Mouse (Mus musculus) heart, embryonic 13.5 days (tissue): ENCODE results near the gene Gm49320. TPM values are rescaled to one million over a fixed set of nuclear protein-coding genes. Genes with fewer than 3 reads are reported as not detected.
"Not testable (repeated sequence)": the region's sequence is repeated elsewhere in the genome, so short reads cannot be mapped to it uniquely, and the experiment has no call there.

Experiments used
- ATAC-seq: fragments of 200-750 bp; cut with Nextera tagmentation; 2 replicates; pipeline ENCODE4 v1.8.0; 2017; ENCODE audit warnings: moderate TSS enrichment; ENCODE audit not compliant: insufficient number of reproducible peaks, low FRiP score, low TSS enrichment; ENCODE audit errors: extremely low read depth
- H3K27ac ChIP-seq: fragments of 300-500 bp; sonication (generic); replicated peaks from 2 replicates; pipeline ENCODE4 v1.5.1; 2015; ENCODE audit warnings: moderate library complexity, mild to moderate bottlenecking, inconsistent platforms
- H3K27me3 ChIP-seq: fragments of 300-500 bp; sonication (generic); replicated peaks from 2 replicates; pipeline ENCODE4 v1.6.1; 2015; ENCODE audit warnings: mild to moderate bottlenecking, inconsistent platforms
- H3K36me3 ChIP-seq: fragments of 300-500 bp; sonication (generic); 2 replicates; pipeline ENCODE4 v1.6.1; 2015; ENCODE audit warnings: mild to moderate bottlenecking, inconsistent platforms
- H3K4me1 ChIP-seq: fragments of 300-500 bp; sonication (generic); 2 replicates; pipeline ENCODE4 v1.6.1; 2015; ENCODE audit warnings: inconsistent platforms
- H3K4me2 ChIP-seq: fragments of 300-500 bp; sonication (generic); 2 replicates; pipeline ENCODE4 v1.6.1; 2015; ENCODE audit warnings: inconsistent platforms, mild to moderate bottlenecking, moderate library complexity
- H3K4me3 ChIP-seq: fragments of 300-500 bp; sonication (generic); 2 replicates; pipeline ENCODE4 v1.5.1; 2015; ENCODE audit warnings: moderate library complexity, mild to moderate bottlenecking, inconsistent platforms
- H3K9ac ChIP-seq: fragments of 300-500 bp; sonication (generic); 2 replicates; pipeline ENCODE4 v1.6.1; 2015; ENCODE audit warnings: inconsistent platforms, mild to moderate bottlenecking, moderate library complexity
- H3K9me3 ChIP-seq: fragments of 300-500 bp; sonication (generic); 2 replicates; pipeline ENCODE4 v1.6.1; 2016; ENCODE audit warnings: inconsistent platforms
- whole genome bisulfite sequencing: fragments of 180-500 bp; shearing (Covaris S2); methylation state at CpG from one replicate; pipeline ENCODE4 v1.1.7; 2015; ENCODE audit warnings: mixed read lengths; 5-methylcytosine and 5-hydroxymethylcytosine counted together
- polyA plus RNA-seq: library from polyadenylated mRNA; unstranded; fragments of >200 nt; fragmentation: Nextera tagmentation; extraction: Ambion mirVana; gene quantifications from 2 replicates; pipeline ENCODE4 v1.2.1, GENCODE M21; 2015

Gm49320 gene
- polyA plus RNA-seq, 1 experiment from 2014 or later: 0.52 TPM

DNA sequence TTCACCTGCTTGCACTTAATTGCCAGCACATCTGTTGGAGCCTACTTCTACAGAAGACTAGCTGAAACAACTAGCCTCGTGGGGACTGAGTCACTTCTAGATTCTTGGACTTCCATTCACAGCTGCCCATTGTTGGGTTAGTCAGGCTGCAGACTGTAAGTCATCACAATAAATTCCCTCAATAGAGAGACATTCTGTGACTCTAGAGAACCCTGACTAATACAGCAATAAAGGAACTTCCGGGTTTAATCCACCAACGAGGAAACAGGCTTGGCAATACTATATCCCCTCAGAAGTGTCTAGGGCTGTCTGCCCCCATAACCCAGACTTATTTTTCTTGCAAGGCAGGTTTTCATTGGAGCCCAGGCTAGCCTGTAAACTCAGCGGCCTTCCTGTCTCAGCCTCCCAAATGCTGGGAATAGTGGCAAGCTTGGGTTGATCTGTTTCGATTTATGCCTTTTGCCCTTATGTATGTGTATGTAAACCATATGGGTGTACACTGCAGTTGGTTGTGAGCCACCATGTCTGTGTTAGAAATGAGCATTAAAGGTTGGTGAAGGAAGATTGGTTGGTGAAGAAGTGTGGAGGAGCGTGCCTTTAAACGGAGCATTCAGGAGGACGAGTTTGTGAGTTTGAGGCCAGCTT lies 13.6 kb downstream of the Gm49320 start:
- 39% methylated on average over 8 of the region's 8 CpGs for WGBS
- Histone ChIP-seq H3K4me1 (peaks cover 50% of the 10 kb centered on the region), H3K9me3 (no peaks in the 10 kb centered on the region), H3K36me3 (peaks cover 50% of the 10 kb centered on the region), H3K27ac (peak overlapping the region; percentile 88), H3K4me2 (peak overlapping the region; percentile 90), H3K9ac (peak overlapping the region; percentile 97), H3K4me3 (peak overlapping the region; percentile 95), H3K27me3 (no peaks in the 10 kb centered on the region)
- ATAC-seq: no peak

DNA sequence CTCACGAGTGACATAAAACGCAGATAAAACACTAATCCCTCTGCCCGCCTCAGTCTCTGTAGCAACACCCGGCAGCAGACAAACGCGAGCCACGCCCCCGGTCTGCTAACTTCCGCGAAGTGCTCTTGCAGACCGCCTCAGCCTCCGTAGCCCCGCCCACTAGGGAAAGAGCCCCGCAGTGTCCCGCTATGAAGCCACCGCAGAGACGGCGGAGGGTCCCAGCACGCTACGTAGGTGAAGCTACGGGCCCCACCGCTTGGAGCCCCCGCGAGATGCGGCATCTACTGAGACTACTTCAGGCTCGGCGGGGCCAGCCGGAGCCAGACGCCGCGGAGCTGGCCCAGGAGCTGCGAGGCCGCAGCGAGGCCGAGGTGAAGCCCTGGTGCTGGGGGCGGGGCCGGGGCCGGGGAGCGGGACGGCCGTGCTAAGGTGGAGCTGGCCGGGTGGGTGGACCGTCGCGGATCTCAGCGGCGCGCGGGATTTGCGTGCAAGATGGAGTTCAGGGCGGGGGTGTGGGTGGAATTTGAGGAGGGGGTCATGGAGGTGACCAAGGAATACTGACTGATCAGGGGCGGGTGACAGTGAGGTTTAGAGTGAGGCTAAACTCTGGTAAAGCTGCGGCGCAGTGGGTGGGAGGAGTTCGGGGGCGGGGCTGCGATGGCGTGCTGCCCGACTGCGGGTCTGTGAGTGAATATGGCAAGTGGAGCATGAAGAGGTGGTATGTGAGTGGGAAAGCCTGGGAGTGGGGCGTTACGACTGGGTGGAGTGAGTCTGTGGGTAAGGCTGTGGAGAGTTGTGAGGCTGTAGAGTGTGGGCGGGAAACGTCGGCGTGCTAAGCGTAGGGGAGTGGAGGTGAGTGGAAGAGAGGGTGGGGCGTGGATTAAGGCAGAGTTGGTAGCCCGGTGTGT lies 14.5 kb downstream of the Gm49320 start, which contains the start of gene Snapc2:
Snapc2 (plus strand) TSS at position 147 of the 908 bp plus-strand sequence.
- Histone ChIP-seq H3K4me2 (peak within 1 kb of the TSS; percentile 90), H3K9me3 (no peaks in the 10 kb centered on the region), H3K36me3 (peaks cover 40% of the 10 kb centered on the region), H3K27me3 (no peaks in the 10 kb centered on the region), H3K27ac (peak within 1 kb of the TSS; percentile 88), H3K4me1 (peaks cover 59% of the 10 kb centered on the region), H3K4me3 (peak within 1 kb of the TSS; percentile 95), H3K9ac (peak within 1 kb of the TSS; percentile 97)
- 1% methylated on average over 69 of the region's 69 CpGs for WGBS
- ATAC-seq: peak; percentile 87

DNA sequence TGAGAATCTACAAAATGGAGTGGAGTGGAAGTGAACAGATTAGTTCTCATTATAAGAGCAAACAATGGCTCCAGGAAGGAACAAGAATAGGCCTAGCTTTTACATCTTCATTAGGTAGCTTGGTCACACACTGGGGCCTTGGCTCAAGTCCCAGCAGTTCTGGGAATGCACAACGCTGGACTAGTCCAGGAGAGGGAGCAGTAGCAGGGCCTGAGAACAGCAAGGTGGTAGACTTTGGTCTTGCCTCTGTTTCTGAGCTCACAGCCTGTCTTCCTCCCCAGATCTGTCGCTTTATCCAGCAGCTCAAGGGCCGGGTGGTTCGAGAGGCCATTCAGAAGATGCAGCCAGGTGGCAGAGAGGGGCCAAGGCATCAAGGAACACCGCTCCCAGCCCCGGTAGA lies 15.3 kb downstream of the Gm49320 start:
- Histone ChIP-seq H3K36me3 (peaks cover 37% of the 10 kb centered on the region), H3K9ac (peak overlapping the region; percentile 97), H3K4me3 (peak overlapping the region; percentile 95), H3K4me1 (peaks cover 56% of the 10 kb centered on the region), H3K4me2 (peak overlapping the region; percentile 90), H3K27me3 (no peaks in the 10 kb centered on the region), H3K9me3 (no peaks in the 10 kb centered on the region), H3K27ac (no peak overlapping the region; the same call in 1 of the 2 replicates)
- no peak for ATAC-seq
- WGBS: 65% methylated on average over 6 of the region's 6 CpGs

DNA sequence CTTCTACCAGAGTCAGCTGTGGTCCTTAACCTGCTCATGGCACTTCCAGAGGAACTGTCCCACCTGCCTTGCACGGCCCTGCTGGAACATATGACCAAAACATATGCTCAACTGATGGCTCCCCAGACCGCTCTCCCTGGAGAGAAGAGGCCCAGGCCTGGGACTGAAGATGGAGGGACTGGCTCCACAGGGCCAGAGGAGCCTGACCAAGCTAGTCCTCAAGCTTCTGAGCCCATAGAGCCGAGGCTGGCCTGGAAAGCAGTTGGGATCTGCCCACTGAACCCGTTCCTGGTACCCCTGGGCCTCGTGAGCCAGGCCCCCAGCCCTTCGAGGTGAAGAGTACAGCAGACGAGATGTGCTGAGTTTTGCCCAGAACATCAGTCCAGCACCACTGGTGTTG lies 16.8 kb downstream of the Gm49320 start:
- WGBS: 78% methylated on average over 7 of the region's 7 CpGs
- not testable (repeated sequence) for H3K4me3 ChIP-seq, H3K9me3 ChIP-seq, ATAC-seq, H3K9ac ChIP-seq, H3K4me2 ChIP-seq, H3K27me3 ChIP-seq, H3K27ac ChIP-seq
- Histone ChIP-seq H3K4me1 (peaks cover 49% of the 10 kb centered on the region), H3K36me3 (peaks cover 37% of the 10 kb centered on the region)

DNA sequence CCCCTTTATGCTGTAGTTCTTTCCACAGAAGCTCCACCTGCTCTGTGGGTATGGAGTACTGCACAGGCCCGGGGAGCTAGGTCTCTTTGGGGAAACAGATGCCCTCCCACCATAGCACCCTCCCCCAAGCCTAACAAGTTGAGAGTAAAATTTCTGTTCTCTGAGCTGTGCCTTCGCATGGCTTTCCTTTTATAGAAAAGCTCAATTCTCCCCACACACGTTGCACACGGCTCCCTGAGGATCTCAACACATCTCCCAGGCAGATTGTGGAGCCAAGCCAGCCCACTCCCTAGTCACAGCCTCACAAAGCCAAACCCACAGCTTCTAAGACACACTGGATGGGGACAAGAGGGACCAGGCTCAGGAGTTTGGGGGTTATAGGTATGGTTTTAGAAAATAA lies 18.2 kb downstream of the Gm49320 start:
- Histone ChIP-seq H3K36me3 (peaks cover 52% of the 10 kb centered on the region), H3K27ac (no peak overlapping the region), H3K4me2 (no peak overlapping the region), H3K4me3 (no peak overlapping the region), H3K9ac (peak overlapping the region; percentile 29; the same call in 1 of the 2 replicates), H3K27me3 (no peaks in the 10 kb centered on the region), H3K9me3 (no peaks in the 10 kb centered on the region), H3K4me1 (peaks cover 44% of the 10 kb centered on the region)
- no peak for ATAC-seq
- 44% methylated on average over 4 of the region's 4 CpGs for WGBS

DNA sequence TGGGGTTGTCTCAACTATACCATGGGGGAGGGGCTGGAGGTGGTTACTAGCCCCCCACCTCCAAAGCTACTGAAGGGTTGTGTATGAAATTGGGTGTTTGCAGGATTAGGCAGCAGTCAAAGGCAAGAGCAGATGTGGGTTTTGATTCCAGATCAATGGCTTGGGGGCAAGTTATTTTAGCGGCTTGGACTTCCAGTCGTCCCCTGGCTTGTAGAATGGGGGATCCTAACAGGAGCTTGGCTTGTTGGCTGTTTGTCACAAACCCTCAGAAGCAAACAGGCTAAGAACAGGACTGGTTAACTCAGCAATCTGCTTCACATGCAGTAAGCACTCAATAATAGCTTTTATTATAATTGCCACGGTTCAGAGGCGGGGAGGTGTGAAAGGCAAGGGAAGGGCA lies 18.7 kb downstream of the Gm49320 start:
- Histone ChIP-seq H3K36me3 (peaks cover 56% of the 10 kb centered on the region), H3K4me1 (peaks cover 42% of the 10 kb centered on the region), H3K27me3 (no peaks in the 10 kb centered on the region), H3K9ac (0 out of 2 replicates have a peak overlapping the region, but pooled peaks have one; percentile 29), H3K4me2 (no peak overlapping the region), H3K27ac (no peak overlapping the region), H3K4me3 (0 out of 2 replicates have a peak overlapping the region, but pooled peaks have one; percentile 88), H3K9me3 (no peaks in the 10 kb centered on the region)
- WGBS: 87% methylated on average over 4 of the region's 4 CpGs
- no peak for ATAC-seq

DNA sequence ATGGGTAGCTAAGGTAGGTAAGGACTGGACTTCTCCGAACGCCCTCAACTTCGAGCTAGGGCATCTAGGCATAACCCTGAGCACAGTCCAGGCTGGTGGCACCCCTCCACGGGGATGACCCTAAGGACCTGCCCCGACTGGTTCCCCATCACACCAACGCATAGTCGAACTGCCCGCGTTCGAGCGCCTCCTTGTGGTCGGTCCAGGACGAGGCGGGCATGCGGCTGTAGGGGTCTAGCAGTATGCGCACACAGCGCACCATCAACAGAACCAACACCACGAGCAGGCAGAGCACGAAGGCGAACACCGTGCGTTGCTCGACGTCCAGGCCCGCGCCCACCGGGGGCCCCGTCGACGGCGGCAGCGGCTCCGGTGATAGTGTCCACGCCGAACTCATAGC lies 19.6 kb downstream of the Gm49320 start:
- Histone ChIP-seq H3K27me3 (no peaks in the 10 kb centered on the region), H3K36me3 (peaks cover 65% of the 10 kb centered on the region), H3K4me3 (peak overlapping the region; percentile 88), H3K9ac (peak overlapping the region; percentile 90), H3K27ac (peak overlapping the region; percentile 67), H3K4me1 (peaks cover 39% of the 10 kb centered on the region), H3K4me2 (peak overlapping the region; percentile 95), H3K9me3 (no peaks in the 10 kb centered on the region)
- peak; percentile 7; the same call in 1 of the 2 replicates for ATAC-seq
- 3% methylated on average over 35 of the region's 35 CpGs for WGBS

DNA sequence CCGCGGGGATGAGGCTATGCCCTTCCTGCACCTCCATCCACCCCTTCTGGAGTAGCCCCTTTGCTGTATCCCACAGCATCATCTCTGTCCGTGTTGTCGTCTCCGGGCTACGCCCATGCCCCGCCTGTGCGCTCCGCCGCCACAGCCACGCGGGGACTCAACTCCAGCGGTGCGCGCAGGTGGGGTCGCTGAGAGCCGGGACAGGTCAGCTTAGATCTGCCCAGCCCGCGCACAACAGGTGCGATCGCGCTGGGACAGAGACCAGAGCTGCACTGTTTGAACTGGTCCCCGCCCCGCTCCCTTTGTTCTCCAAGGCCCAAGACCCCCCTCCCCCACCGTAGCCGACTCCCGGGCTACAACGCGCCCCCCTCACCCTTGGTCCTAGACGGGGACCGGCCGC lies 20.0 kb downstream of the Gm49320 start:
- under 1% methylated on average over 32 of the region's 32 CpGs for WGBS
- peak overlapping the region; percentile 95 for H3K4me2 ChIP-seq
- H3K27me3 ChIP-seq: no peaks in the 10 kb centered on the region
- peaks cover 37% of the 10 kb centered on the region for H3K4me1 ChIP-seq
- H3K9ac ChIP-seq: peak overlapping the region; percentile 90
- peak; percentile 39 for ATAC-seq
- H3K4me3 ChIP-seq: peak overlapping the region; percentile 88
- no peaks in the 10 kb centered on the region for H3K9me3 ChIP-seq
- H3K36me3 ChIP-seq: peaks cover 69% of the 10 kb centered on the region
- H3K27ac ChIP-seq: peak overlapping the region; percentile 67

DNA sequence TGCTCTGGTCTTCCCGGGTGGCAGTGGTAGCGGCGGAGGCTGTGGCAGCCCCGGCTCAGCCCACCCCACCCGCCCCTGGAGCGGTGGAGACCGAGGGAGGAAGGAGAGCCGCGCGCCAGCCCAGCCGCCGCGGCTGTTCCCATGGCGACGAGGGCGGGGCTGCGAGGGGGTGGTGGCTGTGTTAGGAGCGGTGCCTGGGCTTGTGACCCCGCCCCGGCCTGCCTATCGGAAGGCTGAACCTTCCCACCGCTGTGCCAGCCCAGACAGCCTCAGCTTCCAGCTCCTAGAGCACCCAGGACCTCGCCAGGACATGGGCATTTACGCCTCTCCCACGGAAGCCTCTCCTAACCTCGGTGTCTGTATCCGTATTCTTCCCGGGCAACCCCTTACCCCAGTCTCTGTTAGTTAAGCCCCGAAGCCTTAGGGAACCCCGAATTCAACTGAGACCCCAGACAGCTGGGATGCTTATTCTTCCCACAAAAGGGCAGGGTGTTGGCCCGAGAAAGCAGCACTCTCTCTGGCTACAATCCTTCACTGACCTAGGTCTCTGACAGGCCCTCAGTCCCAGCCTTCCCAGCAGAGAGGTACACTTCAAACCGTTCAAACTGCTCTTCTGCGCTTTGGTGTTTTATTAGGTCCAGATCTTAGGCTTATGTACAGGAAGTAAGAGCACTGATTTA lies 20.6 kb downstream of the Gm49320 start, which contains the start of gene Ctxn1:
Ctxn1 (minus strand) TSS at position 150 of the 680 bp plus-strand sequence.
- Histone ChIP-seq H3K4me3 (peak within 1 kb of the TSS; percentile 88), H3K9me3 (no peaks in the 10 kb centered on the region), H3K27ac (peak within 1 kb of the TSS; percentile 67), H3K4me1 (peaks cover 31% of the 10 kb centered on the region), H3K4me2 (peak within 1 kb of the TSS; percentile 95), H3K9ac (peak within 1 kb of the TSS; percentile 90), H3K36me3 (peaks cover 75% of the 10 kb centered on the region), H3K27me3 (no peaks in the 10 kb centered on the region)
- ATAC-seq: peak; percentile 87
- 5% methylated on average over 33 of the region's 33 CpGs for WGBS

DNA sequence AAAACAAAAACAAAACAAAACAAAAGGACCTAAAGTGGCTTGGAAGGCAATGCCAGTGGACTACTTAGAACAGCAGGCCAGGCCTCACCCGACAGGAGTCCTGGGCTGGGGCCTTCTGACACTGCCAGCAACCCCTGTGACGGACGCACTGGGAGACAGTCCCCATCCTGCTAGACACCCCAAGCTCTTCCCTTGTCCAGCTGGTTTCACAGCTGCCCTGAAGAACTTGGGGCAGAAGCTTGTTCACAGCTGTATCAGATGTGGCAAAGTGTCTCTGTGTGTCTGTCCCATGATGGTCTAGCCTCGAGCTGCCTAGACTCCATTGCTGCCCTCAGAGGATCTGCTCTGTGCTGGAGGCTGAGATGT lies 21.1 kb downstream of the Gm49320 start:
- WGBS: 82% methylated on average over 4 of the region's 4 CpGs
- no peak for ATAC-seq

More for the DNA sequence above, 21.1 kb downstream of the Gm49320 start:
- peak overlapping the region; percentile 72 for H3K9ac ChIP-seq
- no peaks in the 10 kb centered on the region for H3K27me3 ChIP-seq
- H3K4me3 ChIP-seq: no peak overlapping the region; the same call in 1 of the 2 replicates
- peaks cover 75% of the 10 kb centered on the region for H3K36me3 ChIP-seq
- H3K4me1 ChIP-seq: peaks cover 28% of the 10 kb centered on the region
- no peaks in the 10 kb centered on the region for H3K9me3 ChIP-seq
- peak overlapping the region; percentile 95; the same call in 1 of the 2 replicates for H3K4me2 ChIP-seq
- H3K27ac ChIP-seq: peak overlapping the region; percentile 53
